Mouse (Mus musculus) telencephalon, adult 2 months (tissue): ENCODE measurements at regions not wholly inside any gene's neighbourhood (a gene's known extent, or its start where the extent isn't known, plus 50 kb on each side); places are given as distances from the start of the nearest gene placed in this dataset.

ENCODE experiments used
- DNase-seq: peaks from one replicate; pipeline ENCODE4 v3.0.0-alpha.2; 2011; ENCODE audit warnings: low read depth, low spot score

DNA sequence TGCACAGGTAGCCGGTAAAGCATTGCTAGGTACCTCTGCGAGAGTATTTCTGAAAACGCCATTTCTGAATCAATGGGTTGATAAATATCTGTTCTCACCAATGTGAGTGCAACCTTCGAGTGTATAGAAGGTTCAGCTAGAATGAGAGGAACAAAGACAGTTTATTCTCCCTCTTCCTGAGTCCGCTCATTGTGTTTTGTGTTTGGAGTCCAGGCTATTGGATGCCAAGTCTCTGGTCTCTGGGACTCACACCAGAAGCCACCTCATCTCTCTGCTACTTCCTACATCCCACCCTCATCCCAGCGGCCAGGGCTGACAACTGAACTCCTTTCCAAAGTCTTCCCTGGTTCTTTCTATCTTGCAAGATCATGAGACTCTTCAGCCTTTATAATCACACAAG, 62.7 kb downstream of the Lrrc30 start:
- DNase-seq: no peak

DNA sequence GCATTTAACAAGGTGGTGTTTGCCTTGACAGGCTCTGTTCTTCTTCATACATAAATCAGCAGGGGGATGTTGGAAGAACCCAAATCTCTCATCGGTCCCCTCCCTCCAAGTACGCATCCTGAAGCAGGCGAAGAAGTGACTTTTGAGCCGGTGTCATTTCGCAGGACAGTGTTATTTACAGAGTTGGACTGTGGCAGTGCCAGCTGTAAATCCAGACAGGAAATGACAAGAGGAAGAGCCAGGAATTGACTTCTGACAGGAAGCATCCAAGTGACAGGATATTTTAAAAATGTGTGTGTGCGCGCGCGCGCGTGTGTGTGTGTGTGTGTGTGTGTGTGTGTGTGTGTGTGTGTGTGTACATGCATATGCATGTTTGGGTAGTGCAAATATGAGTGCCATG, 66.3 kb downstream of the Lrrc30 start:
- DNase-seq: no peak

DNA sequence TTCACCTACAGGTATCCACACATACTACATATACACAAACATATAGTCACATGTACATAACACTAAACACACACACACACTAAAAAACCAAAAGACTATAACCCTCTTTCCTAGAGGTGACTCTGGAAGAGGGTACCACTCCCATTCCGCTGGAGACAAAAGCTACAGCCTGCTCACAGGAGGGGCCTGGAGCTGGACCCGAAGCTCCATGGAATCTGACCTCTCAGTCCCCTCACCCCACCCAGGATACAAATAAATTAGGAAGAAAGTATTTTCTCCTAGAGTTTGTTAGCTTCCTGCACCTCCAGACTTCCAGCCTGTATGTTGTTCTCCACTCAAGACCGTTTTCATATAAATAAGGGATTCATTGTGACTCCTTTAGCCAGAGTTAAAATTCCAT, 66.8 kb downstream of the Lrrc30 start:
- no peak for DNase-seq

DNA sequence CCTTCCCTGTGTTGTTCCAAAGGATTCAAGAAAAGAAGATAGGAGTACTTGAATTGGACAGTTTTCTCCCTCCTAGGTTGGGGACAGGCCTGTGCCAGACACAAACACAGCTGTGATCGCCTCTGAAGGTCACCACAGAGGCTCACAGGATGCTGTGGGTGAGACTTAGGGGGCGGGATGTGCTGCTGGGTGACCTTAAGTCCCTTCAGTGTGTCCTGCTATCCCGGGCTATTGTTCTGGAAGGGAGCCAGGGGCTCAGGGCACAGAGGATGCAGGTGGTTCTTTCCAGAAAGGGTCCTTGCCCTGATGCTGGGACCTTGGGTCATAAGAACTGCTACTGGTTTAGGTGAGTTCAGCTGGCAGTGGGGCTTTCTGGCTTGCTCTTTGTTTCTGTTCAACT, 67.7 kb downstream of the Lrrc30 start:
- DNase-seq: no peak

DNA sequence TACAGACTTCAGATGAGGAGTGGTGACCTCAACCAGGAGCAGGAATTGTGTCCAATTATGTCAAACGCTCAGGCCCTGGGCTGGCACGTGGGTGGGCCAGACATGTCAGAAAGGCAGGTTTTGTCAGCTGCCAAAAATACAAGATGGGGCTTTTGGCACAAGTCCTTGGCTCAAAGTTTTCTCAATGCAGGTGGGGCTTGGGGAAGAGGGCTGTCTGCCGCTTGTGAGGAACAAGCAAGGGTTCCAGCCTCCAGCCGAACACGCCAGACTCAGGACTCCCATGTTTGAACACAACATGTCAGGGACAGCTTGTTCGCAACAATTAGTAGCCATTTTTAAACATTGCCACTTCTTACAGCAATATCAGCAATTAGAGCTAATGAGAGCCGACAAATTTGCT, 69.5 kb downstream of the Lrrc30 start:
- DNase-seq: no peak

DNA sequence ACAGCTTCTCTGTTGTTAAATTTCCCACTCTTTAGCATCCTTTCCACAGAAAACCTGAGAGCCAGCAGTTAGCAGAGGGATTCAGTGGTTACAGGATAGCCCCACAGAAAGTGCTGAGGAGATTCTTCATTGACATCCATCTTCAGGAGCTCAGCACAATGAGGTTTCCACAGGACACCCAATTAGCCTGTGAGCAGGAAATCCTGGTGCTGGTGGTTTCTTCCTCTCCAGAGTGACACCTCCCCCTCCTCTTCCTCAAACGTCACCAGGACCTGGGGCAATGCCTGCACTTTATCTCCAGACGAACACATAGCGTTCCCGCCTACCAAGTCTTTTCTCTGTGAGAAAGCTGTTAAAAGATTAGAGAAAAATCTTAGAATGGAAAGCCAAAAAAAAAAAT, 70.7 kb downstream of the Lrrc30 start:
- DNase-seq: no peak

DNA sequence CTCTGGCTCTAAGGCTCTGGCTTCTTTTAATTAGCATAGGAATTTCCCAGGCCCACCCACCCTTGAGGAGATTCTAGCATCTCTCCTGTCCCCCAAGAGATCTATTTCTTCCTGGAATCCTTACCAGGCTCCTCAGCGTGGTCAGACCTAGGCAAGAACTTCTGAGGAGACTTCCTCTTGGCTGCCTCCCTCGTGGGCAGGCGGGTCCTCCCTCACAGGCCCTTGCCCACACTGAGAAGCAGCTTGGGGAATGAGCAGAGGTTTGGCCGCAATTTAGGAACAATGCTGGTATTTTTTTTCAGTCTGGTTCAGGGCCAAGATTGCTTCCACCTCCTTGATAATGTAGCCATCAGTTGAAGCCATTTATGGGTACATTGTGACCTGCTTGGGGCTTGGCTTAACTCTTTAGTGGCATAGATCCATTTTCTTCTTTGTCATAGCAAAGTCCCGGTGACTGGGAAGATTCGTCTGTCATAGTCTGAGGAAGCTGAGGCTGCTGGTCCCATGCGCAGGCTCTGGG, 75.1 kb downstream of the Lrrc30 start:
- DNase-seq: no peak

DNA sequence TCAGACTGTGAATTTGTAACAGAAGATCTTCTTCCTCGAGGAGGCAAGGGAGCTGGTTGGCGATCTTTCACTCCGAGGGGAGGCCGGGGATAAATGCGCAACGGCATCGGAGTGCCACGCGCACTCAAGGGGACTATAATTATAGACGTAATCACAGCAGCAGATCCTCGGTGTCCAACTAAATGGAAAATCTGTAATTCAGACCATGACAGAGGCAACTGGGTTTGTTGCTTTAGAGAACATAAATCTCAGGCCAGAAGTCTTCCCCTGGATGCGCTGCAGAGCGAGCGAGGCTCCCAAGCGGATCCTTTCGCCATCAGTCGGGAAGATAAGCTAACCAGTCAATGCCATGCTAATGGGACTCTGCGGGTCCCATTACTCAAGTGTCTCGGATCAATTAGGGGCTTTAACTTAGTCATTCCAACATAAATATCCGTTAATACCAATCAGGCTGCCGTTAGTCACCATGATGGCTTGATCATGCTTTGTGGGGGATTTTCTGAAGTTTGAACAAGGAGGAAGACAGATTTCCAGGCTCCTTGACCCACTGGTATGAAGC, 79.9 kb downstream of the Lrrc30 start:
- no peak for DNase-seq

DNA sequence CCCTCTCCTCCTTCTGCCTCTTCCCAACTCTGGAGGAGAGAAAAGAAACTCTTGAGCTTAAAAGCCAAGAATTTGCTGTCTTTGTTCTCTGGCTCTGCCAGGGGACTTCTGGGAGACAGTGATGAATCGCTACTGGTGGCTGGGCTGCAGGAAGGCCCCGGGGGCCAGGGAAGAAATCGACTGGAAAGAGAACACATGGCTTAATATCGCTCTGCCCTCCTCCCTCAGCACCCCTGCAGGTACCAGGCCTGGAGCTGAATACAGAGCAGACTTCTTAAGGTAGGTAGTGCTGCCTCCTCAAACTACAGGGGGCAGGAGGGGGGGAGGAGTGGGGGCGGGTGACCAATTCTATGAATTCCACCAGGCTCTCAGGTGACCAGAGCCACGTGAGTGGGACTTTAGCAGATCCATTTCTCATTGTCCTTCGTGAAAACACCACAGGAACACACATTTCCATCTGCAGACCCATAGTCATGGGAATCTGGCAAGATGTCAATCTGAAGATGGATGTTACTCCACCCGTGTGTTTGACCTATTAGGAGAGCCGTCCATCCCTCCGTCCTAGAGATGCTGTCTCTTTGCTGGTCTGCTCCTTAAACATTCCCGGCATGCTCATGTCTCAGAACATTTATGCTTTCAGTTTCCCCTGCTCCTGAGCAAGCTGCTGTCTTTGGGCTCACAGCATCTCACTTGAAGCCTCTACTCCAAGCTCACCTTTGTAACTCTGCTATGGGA, 83.4 kb downstream of the Lrrc30 start:
- no peak for DNase-seq

DNA sequence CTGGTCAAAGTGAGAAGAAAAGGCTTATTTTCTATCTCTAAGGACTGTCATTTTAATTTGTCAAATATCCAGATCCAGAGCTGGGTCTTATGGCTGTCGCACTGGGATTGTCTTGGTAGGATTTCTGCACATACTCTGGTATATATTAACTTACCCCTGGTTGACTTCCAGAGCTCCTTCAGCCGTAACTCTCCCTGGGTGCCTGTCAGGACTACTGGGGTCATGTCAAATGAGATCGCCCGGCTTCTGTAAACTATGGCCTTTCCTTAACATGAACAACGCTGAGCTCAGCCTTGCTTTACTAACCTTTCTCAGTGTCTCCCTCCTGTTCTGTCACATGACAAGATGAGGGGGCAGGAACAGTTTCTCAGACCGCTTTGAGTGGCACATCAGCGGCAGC, 88.1 kb downstream of the Lrrc30 start:
- no peak for DNase-seq

DNA sequence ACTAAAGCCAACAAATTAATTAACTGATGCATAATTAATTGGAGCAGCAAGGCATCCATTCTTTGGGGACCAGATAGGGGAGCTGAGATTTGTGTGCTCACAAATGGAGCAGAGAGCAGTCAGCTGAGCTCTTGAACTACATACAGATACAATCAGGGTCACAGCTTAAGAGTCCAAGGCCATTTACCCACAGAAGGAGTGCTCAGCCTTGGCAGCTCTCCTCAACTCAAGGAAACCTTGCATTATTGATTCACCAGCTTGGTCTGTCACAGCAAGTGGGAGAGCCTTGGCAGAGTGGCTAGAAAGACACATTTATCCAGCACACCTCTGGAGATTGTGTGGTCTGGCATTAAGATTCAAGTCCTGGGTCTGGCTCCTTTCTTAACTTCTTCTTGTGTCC, 100.2 kb downstream of the Lrrc30 start:
- DNase-seq: no peak

DNA sequence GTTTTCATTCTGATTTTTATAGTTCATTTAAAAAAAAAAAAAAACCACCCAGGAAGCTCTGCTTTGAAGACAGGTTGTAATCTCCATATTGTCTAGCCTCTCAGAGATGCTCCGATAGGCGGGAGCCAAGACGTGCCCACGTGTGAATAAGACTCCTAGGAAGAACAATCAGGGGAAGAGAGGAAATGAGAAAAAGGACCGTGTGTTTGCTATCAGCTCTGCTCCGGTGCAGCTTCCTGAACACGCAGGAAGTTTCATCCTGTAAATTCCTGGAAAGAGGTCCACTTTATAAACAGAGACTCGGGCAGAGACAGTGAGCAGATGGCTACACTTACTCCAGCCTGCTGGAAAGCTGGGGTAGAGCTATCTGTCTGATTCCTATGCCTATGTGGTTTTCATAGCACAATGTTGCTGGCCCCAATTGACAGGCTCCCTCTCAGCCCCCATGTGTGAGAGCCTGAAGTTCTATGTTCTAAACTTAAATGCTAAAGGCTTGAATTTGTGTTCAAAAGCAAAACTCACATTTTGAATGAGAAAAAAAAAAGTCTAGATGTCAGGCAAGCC, 111.6 kb downstream of the Lrrc30 start:
- DNase-seq: peak; percentile 16

DNA sequence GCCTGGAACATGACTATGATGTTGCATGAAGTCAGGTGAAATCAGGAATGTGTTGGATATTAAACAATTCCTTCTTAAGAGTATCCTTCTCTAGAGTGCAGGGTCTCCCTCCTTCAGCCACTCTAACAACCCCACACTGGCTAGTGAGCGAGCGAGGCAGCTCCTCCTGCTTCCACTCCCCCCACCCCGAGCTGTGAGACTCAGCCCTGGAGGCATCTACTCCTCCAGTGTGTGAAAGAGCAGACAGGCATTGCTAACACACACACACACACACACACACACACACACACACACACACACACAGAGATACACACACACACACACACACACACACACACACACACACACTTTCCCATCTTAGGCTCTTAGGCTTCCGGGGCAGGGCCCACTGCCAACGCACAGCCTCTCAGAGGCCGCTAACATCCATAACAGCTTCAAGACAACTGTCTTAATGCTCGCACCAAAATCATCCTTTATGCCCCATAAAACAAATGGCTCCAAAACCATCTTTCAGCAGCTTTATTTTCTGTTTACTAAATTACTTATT, 116.8 kb downstream of the Lrrc30 start:
- no peak for DNase-seq

DNA sequence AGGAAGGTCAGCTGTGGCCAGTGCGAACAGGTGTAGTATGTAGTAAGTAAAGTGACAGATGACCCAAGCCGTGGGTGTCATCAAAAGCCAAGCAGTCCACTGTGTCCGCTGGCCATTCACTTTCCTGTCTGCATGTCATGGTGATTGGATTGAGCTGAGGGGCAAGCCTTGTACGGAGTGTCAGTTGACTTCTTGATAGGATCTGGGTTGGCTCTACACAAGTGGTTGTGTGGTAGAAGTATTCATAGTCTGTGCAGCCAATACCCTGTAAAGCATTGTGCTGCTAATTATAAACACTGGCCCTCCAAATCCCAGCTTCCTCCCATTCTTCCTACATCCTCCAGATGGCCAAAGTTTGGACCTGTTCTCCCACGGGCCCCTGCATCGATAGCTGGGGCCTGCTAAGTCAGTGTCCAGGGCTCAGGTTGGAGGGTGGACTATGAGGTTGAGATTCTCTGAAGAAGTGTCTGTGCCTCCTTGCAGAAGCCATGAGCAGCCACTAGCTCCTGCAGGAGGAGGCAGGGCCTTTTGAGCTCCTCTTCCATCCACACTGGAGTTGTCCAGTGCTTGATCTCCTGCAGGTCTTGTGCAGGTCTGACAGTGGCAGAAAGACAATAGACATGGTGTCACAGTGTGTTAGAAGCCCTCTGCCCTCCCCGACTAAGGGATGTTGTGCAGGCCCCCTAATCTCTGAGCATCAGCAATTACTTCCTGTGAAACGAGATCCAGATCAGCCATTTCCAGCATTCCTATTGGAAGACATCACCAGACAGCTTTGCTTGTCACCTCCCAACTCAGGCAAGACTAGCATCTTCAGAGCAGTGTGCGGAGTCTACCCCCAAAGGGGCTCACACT, 117.9 kb downstream of the Lrrc30 start:
- DNase-seq: no peak

DNA sequence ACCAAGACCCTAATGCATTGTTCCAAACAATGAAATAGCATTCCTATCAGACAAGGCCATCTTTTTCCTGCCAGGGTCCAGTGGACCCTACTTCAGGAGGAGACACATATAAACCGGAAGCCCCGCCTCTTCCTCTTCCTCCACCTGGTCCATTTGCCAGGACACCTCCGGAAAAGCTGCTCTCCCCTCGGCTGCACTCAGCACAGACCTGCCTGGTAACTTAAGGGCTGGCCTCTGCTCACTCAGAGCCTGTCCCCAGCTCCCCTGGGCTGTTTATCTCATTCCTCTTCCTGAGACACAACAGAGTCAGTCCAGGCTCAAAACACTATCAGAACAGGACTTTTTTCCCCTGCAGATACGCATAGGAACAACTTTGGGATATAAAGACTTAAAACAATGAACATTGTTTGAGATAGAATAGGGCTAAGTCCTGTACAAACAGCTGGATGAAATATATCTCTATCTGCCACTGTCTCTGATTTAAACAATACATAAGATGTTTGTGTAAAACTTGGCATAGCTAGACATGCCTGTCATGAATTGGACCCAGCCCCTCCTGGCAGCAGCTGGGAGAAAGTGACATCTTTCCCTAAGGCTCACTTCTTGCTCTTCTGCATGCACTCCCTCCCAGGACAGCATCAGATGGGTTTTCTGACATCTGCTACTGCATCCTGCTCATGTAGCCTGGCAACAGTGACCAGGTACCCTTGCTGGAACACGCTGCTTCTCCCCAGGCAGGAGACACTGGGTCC, 119.6 kb downstream of the Lrrc30 start:
- DNase-seq: no peak

DNA sequence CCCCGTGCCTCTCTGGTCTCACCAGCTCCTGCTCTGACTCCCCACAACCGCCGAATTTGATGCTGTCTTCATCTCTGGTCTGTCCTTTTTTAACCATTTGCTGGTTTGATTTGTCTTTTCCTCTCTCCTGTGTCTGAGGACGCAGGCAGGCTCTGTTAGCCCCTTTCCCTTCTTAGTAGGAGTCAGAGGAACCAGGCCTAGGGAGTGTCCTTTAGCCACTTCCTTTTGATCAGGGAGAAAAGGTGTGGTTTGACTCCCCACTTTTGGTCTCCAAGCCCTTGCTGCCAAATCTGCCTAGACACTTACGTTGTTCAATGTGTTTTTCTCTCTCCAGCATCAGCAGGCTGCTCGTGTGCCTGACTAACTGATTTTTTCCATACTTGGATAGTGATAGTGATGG, 120.5 kb downstream of the Lrrc30 start:
- no peak for DNase-seq

DNA sequence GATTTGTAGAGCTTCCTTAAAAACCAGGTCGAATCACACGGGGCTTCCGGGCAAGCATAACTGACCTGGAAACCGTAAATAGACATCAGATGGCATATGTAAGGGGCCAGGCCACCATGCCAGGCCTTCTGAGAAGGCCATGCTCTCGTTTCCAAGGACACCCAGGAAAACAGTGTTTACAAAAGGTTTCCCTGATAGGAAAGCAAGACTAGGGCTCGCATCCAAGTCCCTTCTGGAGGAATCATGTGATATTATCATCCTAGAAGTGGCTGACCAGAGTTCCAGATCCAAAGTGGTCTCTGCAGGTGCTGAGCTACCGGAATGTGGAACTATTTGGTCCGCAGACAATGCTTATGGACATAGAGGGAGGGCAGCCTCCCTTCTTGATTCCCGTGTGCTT, 122.6 kb downstream of the Lrrc30 start:
- DNase-seq: no peak

DNA sequence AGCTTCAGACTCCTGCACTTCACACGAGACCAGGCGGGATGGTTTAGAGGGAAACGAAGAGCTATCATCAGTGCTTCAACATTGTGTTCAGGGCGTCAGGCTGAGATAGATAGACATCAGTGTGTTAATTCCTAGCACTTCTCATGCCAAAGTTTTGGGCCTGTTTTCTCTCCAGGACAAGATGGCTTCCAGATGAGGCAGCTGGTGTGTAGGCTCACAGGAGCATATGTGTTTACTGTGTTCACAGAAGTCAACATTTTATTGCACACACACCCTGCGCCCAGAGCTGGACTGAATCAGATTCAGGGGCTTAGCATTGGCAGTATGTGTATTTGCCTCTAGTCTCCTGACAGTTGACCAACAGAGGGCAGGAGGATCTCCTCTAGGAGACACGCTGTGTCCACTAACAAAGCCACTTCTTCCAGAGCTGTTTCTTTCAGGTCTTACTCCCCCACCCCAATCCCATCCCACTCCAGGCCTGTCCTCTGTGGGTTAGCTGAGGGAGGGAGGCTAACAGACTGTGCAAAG, 123.4 kb downstream of the Lrrc30 start:
- peak; percentile 4 for DNase-seq

DNA sequence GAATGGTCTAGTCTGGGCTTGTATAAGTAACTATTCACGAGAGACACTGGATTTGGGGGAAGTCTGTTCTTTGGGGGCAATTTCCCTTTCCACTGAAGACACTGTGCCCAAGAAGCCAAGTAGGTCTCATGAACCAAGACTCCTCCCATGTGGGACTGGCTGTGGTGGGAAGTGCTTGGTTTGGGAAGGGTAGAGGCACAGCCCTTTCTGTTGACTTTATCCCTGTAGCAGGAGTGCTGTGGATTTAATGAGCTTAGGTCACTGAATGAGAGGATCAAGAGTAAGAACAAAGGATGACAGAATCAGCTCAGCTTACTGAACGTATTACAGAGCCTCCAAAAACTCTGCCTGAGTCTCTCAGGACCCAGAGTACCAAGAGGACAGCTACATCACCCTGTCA, 124.2 kb downstream of the Lrrc30 start:
- DNase-seq: no peak

DNA sequence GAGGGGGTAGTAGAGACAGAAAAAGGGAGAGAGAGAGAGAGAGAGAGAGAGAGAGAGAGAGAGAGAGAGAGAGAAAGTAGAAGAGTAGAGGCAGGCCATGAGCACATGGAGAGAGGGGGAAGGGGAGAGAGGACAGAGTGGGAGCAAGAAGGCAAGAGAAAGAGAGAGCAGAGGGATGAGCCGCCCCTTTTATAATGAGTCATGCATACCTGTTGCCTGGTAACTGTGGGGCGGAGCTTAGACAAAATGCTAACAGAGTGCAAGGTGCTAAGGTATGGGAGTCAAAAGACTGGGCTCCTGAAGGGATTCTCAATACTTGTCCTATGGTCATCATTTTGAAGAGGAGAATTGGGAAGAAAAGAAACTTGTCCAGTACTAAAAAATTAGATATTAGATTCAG, 126.1 kb downstream of the Lrrc30 start:
- no peak for DNase-seq

DNA sequence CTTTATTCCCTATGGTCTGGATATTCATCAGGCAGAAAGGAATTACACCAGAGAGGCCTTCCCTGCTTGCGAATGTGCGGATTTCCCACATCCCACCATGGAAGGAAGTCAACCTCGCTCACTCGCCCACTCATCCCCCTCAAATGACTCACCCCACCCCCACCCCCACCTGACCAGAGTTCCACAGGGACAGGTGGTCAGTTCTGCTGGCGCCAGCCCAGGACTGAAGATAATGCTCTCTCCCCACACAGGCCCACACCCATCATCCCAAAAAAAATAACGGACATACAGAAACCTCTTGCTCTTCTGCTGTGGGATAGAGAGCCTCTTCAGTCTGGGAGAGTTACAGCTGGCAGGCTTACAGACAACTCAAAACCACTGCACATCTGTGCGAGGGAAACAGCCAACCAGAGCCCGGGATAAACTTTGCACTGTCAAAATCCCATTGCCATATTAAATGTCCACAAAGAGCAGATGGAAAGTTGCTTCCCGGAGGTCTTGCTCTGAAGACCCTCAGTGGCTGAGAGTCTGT, 128.0 kb downstream of the Lrrc30 start:
- DNase-seq: no peak
